Mouse (Mus musculus) hindbrain, embryonic 14.5 days (tissue): ENCODE measurements at regions not wholly inside any gene's neighbourhood (a gene's known extent, or its start where the extent isn't known, plus 50 kb on each side); places are given as distances from the start of the nearest gene placed in this dataset.

ENCODE experiments used
- ATAC-seq: fragments of 200-750 bp; cut with Nextera tagmentation; 2 replicates; pipeline ENCODE4 v1.8.0; 2017; ENCODE audit warnings: moderate number of reproducible peaks, mild to moderate bottlenecking, moderate TSS enrichment, moderate library complexity; ENCODE audit not compliant: low FRiP score
- DNase-seq: peaks from one replicate; pipeline ENCODE4 v3.0.0-alpha.2; 2015; ENCODE audit warnings: low spot score
- H3K27ac ChIP-seq: fragments of 300-500 bp; sonication (generic); 2 replicates; pipeline ENCODE4 v1.5.1; 2014; ENCODE audit warnings: mild to moderate bottlenecking, moderate library complexity
- H3K27me3 ChIP-seq: fragments of 300-500 bp; sonication (generic); 2 replicates; pipeline ENCODE4 v1.6.1; 2014; ENCODE audit warnings: mild to moderate bottlenecking, low read length, mixed read lengths; ENCODE audit not compliant: control insufficient read depth, insufficient read depth
- H3K36me3 ChIP-seq: fragments of 300-500 bp; sonication (generic); replicated peaks from 2 replicates; pipeline ENCODE4 v1.6.1; 2014; ENCODE audit not compliant: control insufficient read depth, insufficient read depth
- H3K4me1 ChIP-seq: fragments of 300-500 bp; sonication (generic); replicated peaks from 2 replicates; pipeline ENCODE4 v1.6.1; 2014; ENCODE audit warnings: antibody characterized with exemption, low read length, mixed read lengths; ENCODE audit not compliant: control insufficient read depth, insufficient read depth
- H3K4me2 ChIP-seq: fragments of 300-500 bp; sonication (generic); replicated peaks from 2 replicates; pipeline ENCODE4 v1.6.1; 2014; ENCODE audit warnings: mild to moderate bottlenecking, moderate library complexity
- H3K4me3 ChIP-seq: fragments of 300-500 bp; sonication (generic); replicated peaks from 2 replicates; pipeline ENCODE4 v1.5.1; 2014; ENCODE audit warnings: mild to moderate bottlenecking, low read length
- H3K9ac ChIP-seq: fragments of 300-500 bp; sonication (generic); 2 replicates; pipeline ENCODE4 v1.6.1; 2014
- H3K9me3 ChIP-seq: fragments of 300-500 bp; sonication (generic); 2 replicates; pipeline ENCODE4 v1.6.1; 2016; ENCODE audit warnings: low read length; ENCODE audit not compliant: control insufficient read depth
- WGBS: fragments of 180-500 bp; shearing (Covaris S2); extraction: QIAGEN DNeasy Blood & Tissue Kit; methylation state at CpG from one replicate; pipeline ENCODE4 v1.1.7; 2014; 5-methylcytosine and 5-hydroxymethylcytosine counted together

DNA sequence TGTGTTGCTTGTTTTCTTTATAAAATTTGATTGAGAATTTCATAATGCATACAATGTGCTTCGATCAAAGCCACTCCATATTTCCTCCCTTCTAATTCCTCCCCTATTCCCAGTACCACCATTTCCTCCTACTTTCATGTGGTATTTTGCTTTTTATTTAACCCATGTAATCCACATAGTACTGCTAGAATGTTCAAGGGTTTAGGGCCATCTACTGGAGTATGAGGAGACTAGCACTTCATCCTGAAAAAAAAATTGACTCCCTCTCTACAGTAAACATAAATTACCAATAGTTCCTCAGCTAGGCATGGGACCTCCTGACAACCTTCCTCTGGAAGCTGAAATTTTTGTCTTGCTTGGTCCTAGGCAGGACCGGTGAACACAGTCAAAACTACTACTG is 163.0 kb downstream of the Gpr165 start:
- Histone ChIP-seq H3K4me2 (no peak overlapping the region), H3K9me3 (no peaks in the 10 kb centered on the region), H3K4me3 (no peak overlapping the region), H3K27ac (no peak overlapping the region), H3K36me3 (no peaks in the 10 kb centered on the region), H3K27me3 (no peaks in the 10 kb centered on the region), H3K9ac (no peak overlapping the region), H3K4me1 (no peaks in the 10 kb centered on the region)
- 63% methylated on average over 2 of the region's 2 CpGs for WGBS
- DNase-seq, result no peak
- ATAC-seq, result peak; percentile 46; the same call in 1 of the 2 replicates

GRCm38 (mm10) chrX:96878721-96879120 is 165.5 kb downstream of the Gpr165 start:
- Histone ChIP-seq H3K4me3 (no peak overlapping the region), H3K4me1 (no peaks in the 10 kb centered on the region), H3K9me3 (no peaks in the 10 kb centered on the region), H3K36me3 (no peaks in the 10 kb centered on the region), H3K9ac (no peak overlapping the region), H3K4me2 (no peak overlapping the region), H3K27me3 (no peaks in the 10 kb centered on the region), H3K27ac (no peak overlapping the region)
- ATAC-seq, result no peak
- peak; percentile 29 for DNase-seq

GRCm38 (mm10) chrX:96879154-96879553 is 165.9 kb downstream of the Gpr165 start:
- Histone ChIP-seq H3K4me3 (no peak overlapping the region), H3K27ac (no peak overlapping the region), H3K36me3 (no peaks in the 10 kb centered on the region), H3K9ac (no peak overlapping the region), H3K27me3 (no peaks in the 10 kb centered on the region), H3K4me2 (no peak overlapping the region), H3K9me3 (no peaks in the 10 kb centered on the region), H3K4me1 (no peaks in the 10 kb centered on the region)
- ATAC-seq (no peak), DNase-seq (no peak)
- WGBS, result 64% methylated on average over 2 of the region's 2 CpGs

GRCm38 (mm10) chrX:96900636-96901035 is 171.8 kb upstream of the Pgr15l start:
- H3K27ac ChIP-seq, result no peak overlapping the region
- DNase-seq (peak; percentile 68), ATAC-seq (no peak)
- H3K27me3 ChIP-seq, result no peaks in the 10 kb centered on the region
- H3K36me3 ChIP-seq, result no peaks in the 10 kb centered on the region
- H3K4me1 ChIP-seq, result no peaks in the 10 kb centered on the region
- H3K4me2 ChIP-seq, result no peak overlapping the region
- WGBS, result 17% methylated on average over 3 of the region's 3 CpGs
- H3K9me3 ChIP-seq, result no peaks in the 10 kb centered on the region
- no peak overlapping the region for H3K4me3 ChIP-seq
- no peak overlapping the region for H3K9ac ChIP-seq
